Mouse (Mus musculus): ENCODE data around the gene Plcb4.

GRCm38 (mm10) chr2:135704673-135705072, 45.9 kb downstream of the Plcb4 start:
- TF ChIP-seq CTCF (IDR thresholded peaks at IDR 0.05; ENCODE audit: borderline replicate concordance, control insufficient read depth, extremely low read depth, insufficient read depth, low read length, poor library complexity) (no peak), POLR2A (IDR thresholded peaks at IDR 0.05; ENCODE audit: control insufficient read depth, extremely low read depth, insufficient read depth, low read length, poor library complexity) (no peak)

Measured in thymus, adult 2 months (tissue).